Mouse (Mus musculus) liver, embryonic 13.5 days (tissue): Measurements from ENCODE around the gene Olfr374. TPM values are rescaled to one million over a fixed set of nuclear protein-coding genes. Genes with fewer than 3 reads are reported as not detected.
"Not testable (repeated sequence)": the region's sequence is repeated elsewhere in the genome, so short reads cannot be mapped to it uniquely, and the experiment has no call there.

Experiments
- ATAC-seq: fragments of 200-750 bp; cut with Nextera tagmentation; 2 replicates; pipeline ENCODE4 v1.8.0; 2017; ENCODE audit warnings: low read depth, mild to moderate bottlenecking, moderate number of reproducible peaks, moderate library complexity
- DNase-seq: peaks from one replicate; pipeline ENCODE4 v3.0.0; 2022
- H3K27ac ChIP-seq: fragments of 300-500 bp; sonication (generic); 2 replicates; pipeline ENCODE4 v1.5.1; 2015; ENCODE audit warnings: moderate library complexity, mild to moderate bottlenecking, inconsistent platforms
- H3K27me3 ChIP-seq: fragments of 300-500 bp; sonication (generic); 2 replicates; pipeline ENCODE4 v1.6.1; 2015; ENCODE audit warnings: mild to moderate bottlenecking, inconsistent platforms
- H3K36me3 ChIP-seq: fragments of 300-500 bp; sonication (generic); 2 replicates; pipeline ENCODE4 v1.6.1; 2015; ENCODE audit warnings: mild to moderate bottlenecking, inconsistent platforms
- H3K4me1 ChIP-seq: fragments of 300-500 bp; sonication (generic); replicated peaks from 2 replicates; pipeline ENCODE4 v1.6.1; 2015; ENCODE audit warnings: inconsistent platforms
- H3K4me2 ChIP-seq: fragments of 300-500 bp; sonication (generic); 2 replicates; pipeline ENCODE4 v1.6.1; 2015; ENCODE audit warnings: inconsistent platforms, mild to moderate bottlenecking, moderate library complexity
- H3K4me3 ChIP-seq: fragments of 300-500 bp; sonication (generic); replicated peaks from 2 replicates; pipeline ENCODE4 v1.5.1; 2015; ENCODE audit warnings: mild to moderate bottlenecking, inconsistent platforms
- H3K9ac ChIP-seq: fragments of 300-500 bp; sonication (generic); 2 replicates; pipeline ENCODE4 v1.6.1; 2015; ENCODE audit warnings: mild to moderate bottlenecking, inconsistent platforms
- H3K9me3 ChIP-seq: fragments of 300-500 bp; sonication (generic); replicated peaks from 2 replicates; pipeline ENCODE4 v1.6.1; 2016; ENCODE audit warnings: inconsistent platforms
- WGBS: fragments of 180-500 bp; shearing (Covaris S2); methylation state at CpG from one replicate; pipeline ENCODE4 v1.1.7; 2015; ENCODE audit not compliant: insufficient replicate concordance; 5-methylcytosine and 5-hydroxymethylcytosine counted together
- polyA plus RNA-seq: library from polyadenylated mRNA; unstranded; fragments of >200 nt; fragmentation: Nextera tagmentation; extraction: Ambion mirVana; gene quantifications from 2 replicates; pipeline ENCODE4 v1.2.1, GENCODE M21; 2015

Olfr374 gene
- not detected in 2 replicates for polyA plus RNA-seq

DNA sequence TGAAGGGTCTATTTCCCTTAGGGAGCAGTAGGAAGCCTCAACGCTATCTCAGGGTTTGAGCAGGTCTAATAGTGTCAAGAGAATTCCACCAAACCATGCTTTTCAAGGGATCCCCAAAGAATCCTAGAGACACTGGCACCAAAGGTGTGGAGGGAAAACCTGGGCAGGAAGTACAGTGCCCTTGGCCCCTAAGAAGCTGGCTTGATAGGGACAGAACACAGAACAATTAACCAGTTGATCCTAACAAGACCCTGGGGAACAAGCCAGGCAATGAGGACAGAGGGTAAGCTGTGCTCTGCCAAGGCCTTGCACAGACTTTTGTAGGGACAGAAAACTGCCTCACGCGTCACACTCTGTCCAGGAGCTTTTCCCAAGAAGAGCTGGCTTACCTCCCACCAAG, at the start of gene Olfr374:
Gene Olfr374 (plus strand): TSS at position 301 of the 400 bp plus-strand sequence.
- Histone ChIP-seq H3K9ac (no peak within 1 kb of the TSS), H3K4me1 (no peaks in the 10 kb centered on the region), H3K27ac (no peak within 1 kb of the TSS), H3K4me3 (no peak within 1 kb of the TSS), H3K4me2 (no peak within 1 kb of the TSS), H3K36me3 (no peaks in the 10 kb centered on the region), H3K9me3 (no peaks in the 10 kb centered on the region), H3K27me3 (no peaks in the 10 kb centered on the region)
- ATAC-seq (no peak), DNase-seq (no peak)
- WGBS, result 76% methylated on average over 3 of the region's 3 CpGs

DNA sequence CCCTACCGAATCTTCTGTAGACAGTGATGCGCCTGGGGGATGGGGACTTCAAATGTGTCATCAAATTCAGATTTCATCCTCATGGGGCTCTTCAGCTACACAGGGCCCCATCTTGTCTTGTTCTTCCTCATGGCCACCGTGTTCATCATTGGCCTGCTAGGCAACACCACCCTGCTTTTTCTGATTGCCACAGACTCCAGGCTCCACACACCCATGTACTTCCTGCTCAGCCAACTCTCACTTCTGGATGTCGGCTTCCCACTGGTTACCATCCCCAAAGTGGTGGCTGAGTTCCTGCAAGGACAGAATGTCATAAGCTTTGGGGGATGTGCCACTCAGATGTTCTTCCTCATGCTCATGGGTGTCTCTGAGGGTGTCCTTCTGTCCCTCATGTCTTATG, 49.2 kb upstream of the Olfr374 start:
- DNase-seq, H3K27ac ChIP-seq, H3K36me3 ChIP-seq, H3K27me3 ChIP-seq, H3K9me3 ChIP-seq, H3K9ac ChIP-seq, ATAC-seq, H3K4me1 ChIP-seq, H3K4me2 ChIP-seq, H3K4me3 ChIP-seq: not testable (repeated sequence)
- 59% methylated on average over 3 of the region's 4 CpGs for WGBS

DNA sequence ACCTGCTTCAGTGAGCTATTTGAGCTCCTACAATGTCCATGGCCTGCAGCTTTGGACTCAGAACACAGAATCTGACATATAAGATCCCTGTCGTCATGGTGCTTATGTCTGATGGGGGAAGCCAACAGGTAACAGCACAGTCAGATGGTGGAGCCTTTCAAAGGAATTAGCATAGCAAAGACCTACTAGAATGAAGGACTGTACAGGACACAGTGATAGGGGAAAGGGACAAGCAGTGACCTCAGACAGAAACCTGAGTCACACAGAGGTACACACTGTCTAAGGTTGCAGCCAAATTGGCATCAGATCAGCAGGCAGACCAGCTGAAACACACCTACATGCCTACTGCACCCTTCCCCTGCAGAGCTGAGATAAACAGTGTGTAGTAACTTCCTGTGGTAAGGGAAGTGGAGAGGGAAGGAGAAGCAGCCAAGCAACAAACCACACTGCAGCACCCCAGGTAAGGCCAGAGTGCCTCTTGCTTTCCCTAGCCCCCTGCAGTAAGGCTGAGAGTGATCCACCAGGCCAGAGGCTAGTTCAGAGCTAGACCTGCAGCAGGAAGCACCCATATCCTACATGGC, 39.9 kb upstream of the Olfr374 start:
- H3K9ac ChIP-seq, DNase-seq, H3K27ac ChIP-seq: not testable (repeated sequence)

DNA sequence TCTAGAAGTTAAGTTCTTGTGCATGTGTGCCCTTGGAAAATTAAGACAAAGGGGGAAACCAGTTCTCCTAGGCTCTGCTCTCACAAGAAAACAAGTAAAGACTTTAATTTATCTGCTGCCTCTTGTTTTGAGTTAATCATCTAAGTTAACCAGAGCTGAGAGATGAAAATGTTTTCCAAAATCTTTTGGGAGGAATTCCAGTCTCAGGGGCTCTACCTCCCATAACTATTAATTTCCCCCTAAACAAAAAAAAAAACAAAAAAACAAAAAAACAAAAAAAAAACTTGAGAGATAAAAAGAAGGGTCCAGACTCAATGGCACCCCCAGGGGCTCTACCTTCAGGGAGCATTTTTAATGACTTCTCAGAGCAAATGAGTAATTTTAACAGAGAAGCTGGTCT, 24.0 kb upstream of the Olfr374 start, which contains the start of gene Olfr373:
Gene Olfr373 (plus strand): TSS at position 301 of the 400 bp plus-strand sequence.
- H3K9me3 ChIP-seq, DNase-seq, H3K9ac ChIP-seq, H3K27me3 ChIP-seq, H3K36me3 ChIP-seq, H3K4me2 ChIP-seq, ATAC-seq, H3K4me1 ChIP-seq, H3K27ac ChIP-seq, H3K4me3 ChIP-seq: not testable (repeated sequence)

More for the DNA sequence above, 39.9 kb upstream of the Olfr374 start:
- not testable (repeated sequence) for H3K9me3 ChIP-seq, H3K4me1 ChIP-seq, H3K36me3 ChIP-seq, ATAC-seq, H3K27me3 ChIP-seq, H3K4me2 ChIP-seq, H3K4me3 ChIP-seq
- WGBS, result 47% methylated on average over 1 of the region's 1 CpGs

DNA sequence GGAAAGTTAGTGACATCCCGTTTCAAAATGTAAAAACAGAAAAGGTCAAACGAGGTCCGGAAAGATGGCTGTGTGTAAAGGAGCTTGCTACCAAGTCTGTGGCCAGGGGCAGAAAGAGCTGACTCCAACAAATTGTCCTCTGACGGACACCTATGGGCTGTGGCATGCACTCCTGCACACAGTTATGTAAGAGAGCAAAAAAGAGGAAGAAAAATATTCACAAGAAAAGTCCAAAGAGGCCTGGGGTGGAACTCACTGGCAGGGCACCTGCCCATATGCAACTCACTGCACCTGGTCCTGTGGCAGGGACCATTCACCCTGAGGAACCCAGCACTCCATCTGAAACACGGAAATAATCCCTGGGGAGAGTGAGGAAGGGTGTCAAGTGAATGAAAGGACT, 22.1 kb upstream of the Olfr374 start:
- Histone ChIP-seq H3K36me3 (no peaks in the 10 kb centered on the region), H3K27ac (no peak overlapping the region), H3K27me3 (no peaks in the 10 kb centered on the region), H3K4me2 (no peak overlapping the region), H3K9me3 (no peaks in the 10 kb centered on the region), H3K4me3 (no peak overlapping the region), H3K4me1 (no peaks in the 10 kb centered on the region), H3K9ac (no peak overlapping the region)
- ATAC-seq (no peak), DNase-seq (no peak)
- 36% methylated on average over 5 of the region's 5 CpGs for WGBS

DNA sequence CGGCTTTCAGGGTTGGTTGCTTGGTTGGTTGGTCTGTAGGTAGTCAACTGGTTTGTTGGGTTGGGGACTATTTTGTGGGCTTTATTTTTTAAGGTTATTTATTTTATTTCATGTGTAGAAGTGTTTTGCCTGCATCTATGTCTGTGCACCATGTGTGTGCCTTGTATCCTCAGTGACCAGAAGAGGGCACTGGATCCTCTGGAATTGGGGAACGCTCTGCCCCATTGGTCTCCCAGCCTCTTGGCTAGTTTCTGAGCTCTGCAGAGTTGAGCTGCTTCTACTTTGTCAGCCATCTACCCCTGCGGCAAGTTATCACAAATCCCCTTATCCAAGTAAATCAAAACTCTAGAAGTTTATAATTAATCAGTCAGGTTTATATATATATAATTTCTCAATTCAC, 19.2 kb upstream of the Olfr374 start:
- not testable (repeated sequence) for H3K9me3 ChIP-seq, H3K9ac ChIP-seq, H3K4me1 ChIP-seq, DNase-seq, H3K4me2 ChIP-seq, ATAC-seq, H3K4me3 ChIP-seq, H3K27ac ChIP-seq, H3K27me3 ChIP-seq, H3K36me3 ChIP-seq
- WGBS, result 76% methylated on average over 3 of the region's 3 CpGs

DNA sequence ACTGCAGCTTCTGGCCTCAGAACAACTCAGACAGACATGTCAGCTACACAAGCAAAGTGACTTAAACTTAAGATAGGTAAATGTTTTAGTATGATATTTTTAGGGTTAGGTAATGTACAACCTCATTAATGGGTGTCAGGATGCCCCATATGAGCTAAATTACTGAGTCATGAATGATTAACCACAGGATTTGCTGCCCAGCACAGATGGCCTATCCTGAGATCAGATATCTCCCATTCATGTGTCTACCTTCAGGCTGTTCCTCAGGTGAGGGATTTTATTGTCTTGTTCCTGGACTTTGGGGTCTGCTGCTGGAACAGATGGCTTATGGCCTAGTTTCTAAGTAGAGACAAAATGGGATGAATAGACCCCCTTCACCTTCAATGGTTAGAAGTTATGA, 10.1 kb upstream of the Olfr374 start:
- ATAC-seq, H3K4me1 ChIP-seq, H3K36me3 ChIP-seq: not testable (repeated sequence)

DNA sequence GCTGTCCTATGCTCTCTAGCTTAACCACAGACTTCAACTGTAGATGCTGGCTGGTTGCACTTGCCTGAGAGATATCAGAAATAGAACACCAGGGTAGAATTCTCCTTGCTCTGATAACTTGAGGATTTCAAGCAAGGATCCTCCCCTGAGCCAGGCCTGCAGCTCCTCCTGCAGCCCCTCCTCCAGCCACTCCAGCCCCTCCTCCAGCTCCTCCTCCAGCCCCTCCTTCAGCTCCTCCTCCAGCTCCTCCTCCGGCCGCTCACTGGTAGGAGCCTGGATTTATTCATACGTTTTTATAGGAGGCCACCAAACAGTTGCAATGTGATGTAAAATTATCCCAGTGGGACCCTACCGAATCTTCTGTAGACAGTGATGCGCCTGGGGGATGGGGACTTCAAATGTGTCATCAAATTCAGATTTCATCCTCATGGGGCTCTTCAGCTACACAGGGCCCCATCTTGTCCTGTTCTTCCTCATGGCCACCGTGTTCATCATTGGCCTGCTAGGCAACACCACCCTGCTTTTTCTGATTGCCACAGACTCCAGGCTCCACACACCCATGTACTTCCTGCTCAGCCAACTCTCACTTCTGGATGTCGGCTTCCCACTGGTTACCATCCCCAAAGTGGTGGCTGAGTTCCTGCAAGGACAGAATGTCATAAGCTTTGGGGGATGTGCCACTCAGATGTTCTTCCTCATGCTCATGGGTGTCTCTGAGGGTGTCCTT, 7.3 kb upstream of the Olfr374 start:
- H3K9ac ChIP-seq, H3K4me3 ChIP-seq, H3K27me3 ChIP-seq, DNase-seq, H3K9me3 ChIP-seq, H3K4me1 ChIP-seq, ATAC-seq, H3K27ac ChIP-seq, H3K4me2 ChIP-seq, H3K36me3 ChIP-seq: not testable (repeated sequence)
- 39% methylated on average over 6 of the region's 7 CpGs for WGBS

More for the DNA sequence above, 10.1 kb upstream of the Olfr374 start:
- not testable (repeated sequence) for H3K9me3 ChIP-seq, H3K27ac ChIP-seq, DNase-seq, H3K4me3 ChIP-seq, H3K27me3 ChIP-seq, H3K9ac ChIP-seq, H3K4me2 ChIP-seq

DNA sequence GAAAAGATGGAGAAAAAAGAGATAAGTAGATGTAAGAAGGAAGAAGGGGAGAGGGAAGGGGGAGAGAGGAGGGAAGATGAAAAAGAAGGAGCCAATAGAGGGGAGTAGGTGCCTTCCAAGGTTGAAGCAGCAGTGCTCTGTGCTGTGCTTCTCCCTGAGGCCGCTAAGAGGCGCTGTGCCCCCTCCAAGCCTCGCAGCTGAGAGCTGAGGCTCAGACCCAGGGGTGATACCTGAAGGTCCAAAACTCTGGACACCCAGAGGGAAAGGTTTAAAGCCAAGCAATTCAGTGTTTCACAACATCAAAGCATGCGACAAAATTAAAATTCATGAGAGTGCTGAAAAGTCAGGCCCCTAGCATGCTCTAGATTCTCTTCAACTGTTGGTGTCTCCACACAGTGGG, 1.7 kb upstream of the Olfr374 start:
- WGBS, result 23% methylated on average over 4 of the region's 4 CpGs
- no peaks in the 10 kb centered on the region for H3K4me1 ChIP-seq
- no peaks in the 10 kb centered on the region for H3K9me3 ChIP-seq
- no peak overlapping the region for H3K9ac ChIP-seq
- no peak for DNase-seq
- no peak overlapping the region for H3K4me2 ChIP-seq
- no peak for ATAC-seq
- H3K36me3 ChIP-seq, result no peaks in the 10 kb centered on the region
- H3K4me3 ChIP-seq, result no peak overlapping the region
- H3K27ac ChIP-seq, result no peak overlapping the region
- H3K27me3 ChIP-seq, result no peaks in the 10 kb centered on the region

DNA sequence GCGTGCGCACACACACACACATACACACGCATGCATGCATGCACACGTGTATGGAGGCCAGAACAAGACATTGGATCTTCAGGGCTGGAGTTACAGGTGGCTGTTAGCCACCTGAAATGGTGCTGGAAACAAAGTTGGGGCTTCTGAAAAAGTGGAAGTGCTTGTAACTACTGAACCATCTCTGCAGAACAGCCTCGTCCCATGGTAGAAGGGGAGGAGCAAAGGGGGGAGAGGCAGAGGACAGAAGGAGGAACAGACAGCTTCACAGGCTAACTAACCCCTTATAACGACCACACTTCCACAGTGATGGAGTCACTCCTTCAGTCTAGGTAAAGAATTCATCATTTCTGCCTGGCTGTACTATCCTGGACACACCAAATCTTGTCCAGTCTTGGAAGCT, 4.0 kb downstream of the Olfr374 start:
- Histone ChIP-seq H3K27me3 (no peaks in the 10 kb centered on the region), H3K36me3 (no peaks in the 10 kb centered on the region), H3K4me1 (no peaks in the 10 kb centered on the region), H3K4me3 (no peak overlapping the region), H3K9ac (no peak overlapping the region), H3K9me3 (no peaks in the 10 kb centered on the region), H3K27ac (no peak overlapping the region), H3K4me2 (no peak overlapping the region)
- DNase-seq, result no peak
- WGBS, result 54% methylated on average over 6 of the region's 6 CpGs
- ATAC-seq, result no peak

DNA sequence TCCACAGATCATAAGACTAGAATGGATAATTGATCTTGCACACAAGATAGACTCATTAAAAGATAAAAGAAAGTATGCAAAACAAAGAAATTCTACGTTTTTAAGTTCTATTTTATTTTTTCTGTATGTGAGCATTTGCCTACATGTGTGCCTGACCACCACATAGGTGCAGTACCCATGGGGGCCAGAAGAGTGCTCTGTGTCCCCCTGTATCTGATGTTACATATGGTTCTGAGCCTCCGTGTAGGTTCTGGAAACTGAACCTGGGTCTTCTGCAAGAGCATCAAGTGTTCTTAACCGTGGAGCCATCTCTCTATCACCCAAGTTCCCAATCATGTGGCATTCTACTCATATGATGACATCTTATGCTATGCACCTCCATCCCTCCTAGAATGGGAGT, 5.6 kb downstream of the Olfr374 start:
- H3K9ac ChIP-seq, result no peak overlapping the region
- no peak for DNase-seq
- no peaks in the 10 kb centered on the region for H3K27me3 ChIP-seq
- ATAC-seq, result no peak
- 47% methylated on average over 3 of the region's 3 CpGs for WGBS
- no peak overlapping the region for H3K4me2 ChIP-seq
- H3K4me1 ChIP-seq, result no peaks in the 10 kb centered on the region
- no peak overlapping the region for H3K27ac ChIP-seq
- no peaks in the 10 kb centered on the region for H3K9me3 ChIP-seq
- no peak overlapping the region for H3K4me3 ChIP-seq
- H3K36me3 ChIP-seq, result no peaks in the 10 kb centered on the region

DNA sequence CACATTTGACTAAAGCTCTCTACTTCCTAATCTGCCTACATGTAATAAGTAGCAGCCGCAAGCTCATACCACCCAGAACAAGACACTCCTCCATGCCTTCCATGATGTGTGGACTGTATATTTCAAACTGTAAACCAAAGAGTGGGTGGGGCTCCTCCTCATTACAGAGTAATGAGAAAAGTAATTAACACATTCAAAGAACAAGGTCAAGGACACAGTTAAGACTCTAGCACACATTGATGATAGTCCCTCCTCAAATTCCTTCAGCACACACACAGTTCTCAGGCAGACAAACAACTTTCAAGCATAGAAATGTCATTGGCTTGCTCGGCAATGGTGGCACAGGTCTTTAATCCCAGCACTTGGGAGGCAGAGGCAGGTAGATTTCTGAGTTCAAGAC, 8.4 kb downstream of the Olfr374 start:
- ATAC-seq (no peak), DNase-seq (no peak)
- no peaks in the 10 kb centered on the region for H3K9me3 ChIP-seq
- no peak overlapping the region for H3K9ac ChIP-seq
- no peaks in the 10 kb centered on the region for H3K27me3 ChIP-seq
- H3K36me3 ChIP-seq, result no peaks in the 10 kb centered on the region
- H3K4me1 ChIP-seq, result no peaks in the 10 kb centered on the region
- WGBS, result 70% methylated on average over 2 of the region's 2 CpGs
- no peak overlapping the region for H3K4me2 ChIP-seq
- H3K4me3 ChIP-seq, result no peak overlapping the region
- H3K27ac ChIP-seq, result no peak overlapping the region
